Mouse (Mus musculus): ENCODE data around the gene Dnmt3b. TPM values are rescaled to one million over a fixed set of nuclear protein-coding genes. Genes with fewer than 3 reads are reported as not detected.
A peak's percentile ranks its signal among the peaks of the same experiment; 100 is the strongest.

Gene Dnmt3b
- total RNA-seq (2021) = 1 to 10 TPM; 1.5 to 1.7 TPM

DNA sequence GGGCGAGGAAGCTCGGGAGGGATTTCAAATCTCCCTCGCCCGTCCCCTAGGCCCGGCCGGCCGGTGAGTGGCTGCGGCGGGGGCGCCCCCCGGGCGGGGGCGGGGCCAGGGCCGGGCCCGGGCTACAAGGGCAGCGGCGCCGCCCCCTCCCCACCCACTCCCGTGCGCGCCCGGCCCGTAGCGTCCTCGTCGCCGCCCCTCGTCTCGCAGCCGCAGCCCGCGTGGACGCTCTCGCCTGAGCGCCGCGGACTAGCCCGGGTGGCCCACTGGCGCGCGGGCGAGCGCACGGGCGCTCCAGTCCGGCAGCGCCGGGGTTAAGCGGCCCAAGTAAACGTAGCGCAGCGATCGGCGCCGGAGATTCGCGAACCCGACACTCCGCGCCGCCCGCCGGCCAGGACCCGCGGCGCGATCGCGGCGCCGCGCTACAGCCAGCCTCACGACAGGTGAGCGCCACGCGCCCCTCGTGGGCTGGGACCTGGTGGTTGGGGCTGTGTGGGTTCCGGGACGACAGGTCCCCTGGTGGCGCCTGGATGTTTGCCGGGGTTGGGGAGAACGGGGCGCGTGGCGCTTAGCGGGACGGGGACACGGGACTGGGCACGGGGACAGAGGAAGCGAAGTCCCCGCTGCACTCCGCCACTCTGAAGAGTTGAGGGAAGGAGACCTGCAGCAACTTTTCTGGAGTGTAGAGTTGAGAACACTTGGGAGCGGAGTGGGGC is at the start of gene Dnmt3b:
Gene Dnmt3b, plus strand, starts transcription at position 153 of the 716 bp plus-strand sequence.
- intact Hi-C loops (cut with DNase I) = no loop called here
- DNase-seq (ENCODE audit: extremely low spot score in 1 of 2, low spot score in 2 of 2) = peak in 1 of 2 experiments; percentile 76

GRCm38 (mm10) chr2:153600021-153600666 is 49.1 kb upstream of the Dnmt3b start:
- DNase-seq (ENCODE audit: extremely low spot score in 1 of 2, low spot score in 2 of 2) = peak in 1 of 2 experiments; percentile 66
- intact Hi-C loops (cut with DNase I) = no loop called here

DNA sequence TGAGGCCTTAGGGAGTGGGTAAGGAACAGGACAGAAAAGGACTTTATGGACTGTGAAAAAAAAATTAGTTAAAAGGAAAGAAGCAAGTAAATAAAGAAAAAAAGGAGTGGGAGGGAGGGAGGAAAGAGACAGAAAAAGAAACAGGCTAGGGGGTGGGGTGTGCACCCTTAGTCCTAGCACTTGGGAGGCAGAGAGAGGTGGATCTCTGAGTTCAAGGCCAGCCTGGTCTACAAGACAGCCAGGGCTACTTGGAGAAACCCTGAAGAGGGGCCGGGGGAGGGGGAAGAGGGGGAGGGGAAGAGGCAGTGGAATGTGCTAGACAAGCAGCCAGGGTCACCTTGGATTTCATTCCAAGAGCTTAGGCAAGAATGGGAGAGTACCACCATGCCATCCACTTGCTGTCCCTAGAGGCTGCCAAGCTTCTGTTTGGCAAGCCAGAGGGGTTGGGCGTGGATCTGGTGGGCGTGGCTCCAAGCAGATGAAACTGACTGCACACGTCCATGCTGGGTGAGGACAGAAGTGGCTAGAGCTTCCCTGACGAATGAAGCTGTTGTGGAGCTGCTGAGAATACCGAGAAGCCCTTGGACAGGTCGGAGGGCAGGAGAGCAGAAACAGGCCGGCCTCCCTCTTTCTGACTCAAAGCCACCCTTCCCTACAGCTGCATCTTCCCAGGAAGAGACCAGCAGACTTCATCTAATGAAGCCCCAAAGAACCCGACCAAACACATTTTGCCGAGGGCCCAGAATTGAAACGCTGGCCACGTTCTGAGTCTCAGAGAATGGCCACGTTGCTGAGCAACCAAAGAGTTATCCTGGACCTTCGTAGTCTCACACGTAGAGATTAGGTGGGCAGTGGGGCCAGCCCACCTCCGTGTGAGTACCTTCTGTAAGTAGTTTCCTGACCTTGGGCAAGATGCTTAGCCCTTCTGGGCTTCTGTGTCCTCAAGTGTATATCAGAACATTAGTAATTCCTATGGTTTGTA is 48.3 kb upstream of the Dnmt3b start:
- intact Hi-C loops (cut with DNase I) = no loop called here
- DNase-seq (ENCODE audit: extremely low spot score in 1 of 2, low spot score in 2 of 2) = no peak

DNA sequence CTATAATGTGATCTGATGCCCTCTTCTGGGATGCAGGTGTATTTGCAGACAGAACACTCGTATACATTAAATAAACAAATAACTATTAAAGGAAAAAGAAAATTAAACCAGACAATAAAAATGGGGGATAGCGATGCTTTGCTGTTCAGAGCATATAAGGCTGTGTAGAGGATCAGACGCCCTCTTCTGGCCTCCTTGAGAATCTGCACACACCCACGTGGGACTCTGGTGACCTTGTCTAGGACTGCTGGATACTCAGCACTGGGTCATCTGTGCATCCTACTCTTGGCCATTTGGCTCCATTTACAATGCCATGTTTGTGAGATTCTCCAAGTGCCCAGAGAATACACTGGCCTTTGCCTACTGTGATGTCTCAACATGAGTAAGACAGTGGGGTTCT is 45.5 kb upstream of the Dnmt3b start:
- no peak for DNase-seq (ENCODE audit: extremely low spot score in 1 of 2, low spot score in 2 of 2)
- intact Hi-C loops (cut with DNase I) = no loop called here

DNA sequence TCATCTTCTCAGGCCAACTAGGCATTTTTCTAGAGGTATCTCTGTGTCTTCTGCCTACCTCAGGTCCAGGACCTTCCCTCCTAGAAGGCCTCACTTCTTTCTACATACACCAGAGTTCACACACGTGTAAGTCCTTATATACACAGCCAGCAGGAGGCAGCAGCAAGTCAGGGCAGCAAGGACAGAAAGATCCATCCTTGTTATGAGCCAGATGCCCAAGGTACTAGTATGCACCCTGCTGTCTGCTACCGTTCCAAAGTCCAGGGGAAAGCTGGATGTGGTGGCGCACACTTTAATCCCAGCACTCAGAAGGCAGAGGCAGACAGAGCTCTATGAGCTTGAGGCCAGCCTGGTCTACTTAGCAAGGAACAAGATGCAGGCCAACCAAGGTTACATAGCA is 42.8 kb upstream of the Dnmt3b start:
- intact Hi-C loops (cut with DNase I) = no loop called here
- no peak for DNase-seq (ENCODE audit: extremely low spot score in 1 of 2, low spot score in 2 of 2)

DNA sequence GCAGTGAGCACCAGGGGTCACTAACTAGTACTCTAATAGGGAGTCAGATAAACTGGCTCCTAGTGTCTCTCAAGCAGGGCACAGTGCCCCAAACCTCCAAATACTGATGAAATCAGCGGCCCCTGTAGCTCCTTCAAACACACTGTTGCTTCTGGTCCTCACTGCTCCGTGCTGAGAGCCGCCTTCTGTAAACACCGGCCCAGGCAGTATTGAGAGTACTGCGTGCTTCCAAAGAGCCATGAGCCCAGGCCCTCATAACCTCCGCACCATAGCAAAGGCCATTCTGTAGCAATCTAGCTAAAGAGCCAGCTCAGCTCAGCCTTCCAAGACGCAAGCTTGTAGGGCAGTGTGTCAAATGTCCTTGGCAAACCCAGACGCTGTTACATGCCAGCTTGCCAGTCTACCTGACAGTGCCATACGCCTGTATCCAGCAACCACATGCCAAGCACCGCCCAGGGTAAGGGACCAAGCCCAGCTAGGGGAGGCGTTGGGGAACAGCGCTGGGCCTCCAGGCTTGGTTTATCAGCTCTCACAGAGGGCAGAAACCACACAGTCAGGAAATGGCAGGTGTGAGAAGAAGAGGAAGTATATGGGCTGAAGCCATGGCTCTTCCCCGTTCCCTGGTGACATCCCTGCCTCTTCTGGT is 41.3 kb upstream of the Dnmt3b start:
- intact Hi-C loops (cut with DNase I) = no loop called here
- no peak for DNase-seq (ENCODE audit: extremely low spot score in 1 of 2, low spot score in 2 of 2)

GRCm38 (mm10) chr2:153609058-153609457 is 40.2 kb upstream of the Dnmt3b start:
- intact Hi-C loops (cut with DNase I) = no loop called here
- DNase-seq (ENCODE audit: extremely low spot score in 1 of 2, low spot score in 2 of 2) = no peak

DNA sequence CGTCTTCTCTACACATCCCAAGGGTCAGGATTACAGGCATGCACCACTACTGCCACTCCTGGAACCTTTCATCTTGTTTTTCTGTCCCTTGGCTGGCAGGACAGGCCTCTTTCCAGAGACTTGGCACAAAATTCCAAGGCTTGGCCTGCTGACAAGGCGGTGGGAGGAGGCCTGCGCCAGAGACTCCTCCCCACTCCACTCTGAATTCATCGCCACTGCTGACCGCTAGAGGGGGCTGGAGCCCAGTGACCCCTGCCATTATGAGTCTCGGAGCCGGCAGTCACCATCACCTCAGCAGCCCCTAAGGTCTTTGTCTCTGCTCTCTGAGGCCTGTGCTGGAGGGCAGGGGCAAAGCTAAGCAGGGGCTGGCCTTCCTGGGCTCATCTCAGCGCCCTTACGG is 39.7 kb upstream of the Dnmt3b start:
- DNase-seq (ENCODE audit: extremely low spot score in 1 of 2, low spot score in 2 of 2) = peak; percentile 86 to 89
- intact Hi-C loops (cut with DNase I) = no loop called here

DNA sequence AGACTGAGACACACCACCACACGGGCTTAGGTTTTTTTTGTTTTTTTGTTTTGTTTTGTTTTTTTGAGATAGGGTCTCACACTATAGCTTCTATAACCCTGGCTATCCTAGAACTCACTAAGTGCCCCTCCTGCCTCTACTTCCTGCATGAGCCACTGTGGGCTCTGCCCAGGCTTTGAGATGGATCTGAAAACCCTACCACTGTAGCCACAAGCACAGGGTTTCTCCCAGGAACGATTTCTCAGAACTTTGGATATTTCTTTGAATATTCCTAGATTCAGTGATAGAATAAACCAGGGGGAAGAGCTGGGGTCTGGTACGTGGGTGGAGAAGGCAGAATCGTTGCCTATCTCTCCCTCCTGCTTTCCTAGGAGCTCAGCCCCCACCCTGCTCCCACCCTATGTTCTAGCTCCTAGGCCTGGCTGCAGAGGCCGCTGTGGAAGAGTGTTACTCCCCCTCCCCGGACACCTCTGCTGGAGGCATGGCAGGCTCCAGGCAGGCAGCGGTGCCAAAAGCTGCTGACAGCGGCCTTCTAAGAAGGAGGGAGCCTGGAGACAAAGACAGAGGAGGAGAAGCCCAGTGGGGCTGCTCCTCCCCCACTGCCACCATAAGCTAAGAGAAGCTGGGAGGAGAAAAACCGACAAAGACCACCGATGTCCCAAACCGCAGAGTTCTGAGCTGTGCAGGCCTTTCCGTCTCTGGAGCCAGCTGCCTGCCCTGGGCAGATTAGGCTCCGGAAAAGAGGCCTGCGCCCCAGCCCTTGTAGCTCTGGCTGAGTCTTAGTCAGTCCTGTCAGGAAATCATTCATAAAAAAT is 38.6 kb upstream of the Dnmt3b start:
- no peak for DNase-seq (ENCODE audit: extremely low spot score in 1 of 2, low spot score in 2 of 2)
- intact Hi-C loops (cut with DNase I) = no loop called here

- DNase-seq (ENCODE audit: extremely low spot score in 1 of 2, low spot score in 2 of 2) = no peak
- intact Hi-C loops (cut with DNase I) = no loop called here
Measured at GRCm38 (mm10) chr2:153611241-153611630, 38.0 kb upstream of the Dnmt3b start.

DNA sequence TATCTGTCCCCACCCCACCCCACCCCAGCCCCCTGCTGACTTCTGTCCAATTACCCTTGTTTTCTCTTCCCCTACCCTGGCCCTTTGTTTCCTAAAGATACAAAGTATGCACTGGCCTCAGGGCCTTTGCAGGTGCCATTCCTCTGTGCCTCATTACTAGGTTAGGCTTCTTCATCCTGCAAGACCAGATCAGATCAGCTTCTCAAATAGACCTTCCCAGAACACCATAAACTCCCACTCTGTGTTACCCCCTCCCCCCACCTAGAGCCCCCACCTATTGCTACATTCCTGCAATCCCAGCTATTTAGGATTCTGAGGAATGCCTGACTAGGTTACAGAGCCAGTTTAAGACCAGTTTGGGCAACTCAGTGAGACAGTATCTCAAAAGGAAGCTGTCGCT is 37.5 kb upstream of the Dnmt3b start:
- intact Hi-C loops (cut with DNase I) = no loop called here

DNA sequence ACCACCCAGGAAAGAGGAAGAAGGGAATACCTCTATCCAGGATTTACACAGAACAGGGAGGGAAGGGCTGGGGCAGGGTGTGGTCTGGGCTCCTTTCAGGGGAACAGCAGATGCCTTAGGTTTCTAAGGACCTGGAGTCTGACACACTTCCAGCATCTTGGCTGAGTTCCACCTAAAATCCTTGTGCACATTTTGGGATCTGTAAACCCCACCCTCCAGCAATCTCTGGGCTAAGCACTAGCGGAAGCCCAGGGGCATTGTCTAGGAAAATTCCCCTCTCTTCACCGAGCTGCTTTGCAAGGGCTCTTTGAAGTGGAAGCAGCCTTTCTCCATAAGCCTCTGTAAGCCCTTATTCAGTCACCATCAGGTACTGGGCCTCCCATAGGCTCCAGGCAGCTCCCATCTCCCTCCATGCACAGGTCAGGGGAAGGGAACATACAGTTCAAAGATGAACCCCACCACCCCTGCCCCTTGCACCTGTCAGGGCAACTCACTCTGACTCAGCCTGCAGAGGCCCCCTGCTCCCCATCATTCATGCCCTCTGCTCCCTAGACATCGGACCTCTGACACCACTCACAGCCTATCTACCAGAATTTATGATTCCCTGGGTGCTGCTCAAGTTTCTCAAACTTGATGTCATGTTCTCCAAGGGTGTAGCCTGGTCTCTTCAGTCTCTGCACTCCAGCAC is 36.5 kb upstream of the Dnmt3b start:
- intact Hi-C loops (cut with DNase I) = no loop called here
- DNase-seq (ENCODE audit: extremely low spot score in 1 of 2, low spot score in 2 of 2) = no peak

More for the DNA sequence above, 37.5 kb upstream of the Dnmt3b start:
- DNase-seq (ENCODE audit: extremely low spot score in 1 of 2, low spot score in 2 of 2) = no peak

DNA sequence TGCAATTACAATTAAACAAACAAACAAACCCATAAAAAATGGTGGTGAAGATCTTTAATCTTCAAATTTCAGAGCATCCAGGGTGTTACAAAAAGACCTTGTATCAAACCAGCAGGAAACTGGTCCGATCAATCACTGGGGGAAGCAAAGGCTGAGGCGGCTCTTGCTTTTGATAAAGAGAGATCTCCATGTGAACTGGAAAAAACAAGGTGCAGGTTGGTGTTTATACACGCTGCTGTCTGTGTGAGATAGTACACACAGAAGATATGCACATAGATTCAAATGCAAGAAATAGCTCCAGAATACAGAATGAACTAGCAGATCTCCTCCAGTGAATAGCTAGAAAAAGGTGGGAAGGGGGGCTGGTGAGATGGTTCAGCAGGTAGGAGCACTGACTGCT is 32.4 kb upstream of the Dnmt3b start:
- intact Hi-C loops (cut with DNase I) = no loop called here
- DNase-seq (ENCODE audit: extremely low spot score in 1 of 2, low spot score in 2 of 2) = no peak

DNA sequence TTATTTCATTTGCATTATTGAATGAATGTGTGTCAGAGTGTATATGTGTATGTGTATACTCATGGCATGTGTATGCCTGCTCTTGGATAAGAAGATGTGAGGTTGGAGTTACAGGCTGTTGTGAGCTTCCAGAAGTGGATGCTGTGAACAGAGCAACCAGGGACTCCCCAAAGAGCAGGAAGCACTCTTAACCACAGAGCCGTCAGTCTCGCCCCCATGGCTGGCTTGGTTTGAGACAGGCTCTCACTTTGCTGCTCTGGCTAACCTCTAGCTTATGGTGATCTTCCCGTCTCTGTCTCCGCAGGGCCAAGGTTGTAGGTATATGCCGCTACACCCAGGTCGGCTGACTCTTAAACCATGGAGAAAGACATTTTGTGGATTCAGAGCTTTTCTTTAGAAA is 30.8 kb upstream of the Dnmt3b start:
- DNase-seq (ENCODE audit: extremely low spot score in 1 of 2, low spot score in 2 of 2) = no peak
- intact Hi-C loops (cut with DNase I) = no loop called here

- intact Hi-C loops (cut with DNase I) = no loop called here
- DNase-seq (ENCODE audit: extremely low spot score in 1 of 2, low spot score in 2 of 2) = no peak
Measured at GRCm38 (mm10) chr2:153618889-153619288, 30.4 kb upstream of the Dnmt3b start.

- intact Hi-C loops (cut with DNase I) = no loop called here
- DNase-seq (ENCODE audit: extremely low spot score in 1 of 2, low spot score in 2 of 2) = no peak
Measured at GRCm38 (mm10) chr2:153622449-153622848, 26.8 kb upstream of the Dnmt3b start.

DNA sequence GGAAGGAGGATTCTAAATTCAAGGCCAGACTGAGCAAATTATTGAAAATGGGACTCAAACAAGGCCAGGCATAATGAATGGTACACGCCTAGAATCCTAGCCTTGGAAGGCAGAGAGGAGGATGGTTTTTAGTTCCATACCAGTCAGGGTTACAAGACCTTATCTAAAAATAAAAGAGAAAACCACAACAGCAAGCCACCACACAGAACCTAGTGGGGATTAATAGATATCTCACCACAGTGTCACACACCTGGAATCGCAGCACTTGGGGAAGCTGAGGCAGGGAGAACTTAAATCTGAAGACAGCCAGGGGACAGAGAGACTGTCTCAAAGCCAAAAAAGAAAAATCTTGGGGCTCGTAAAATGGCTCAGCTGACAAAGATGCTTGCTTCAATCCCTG is 18.3 kb upstream of the Dnmt3b start:
- DNase-seq (ENCODE audit: extremely low spot score in 1 of 2, low spot score in 2 of 2) = no peak
- intact Hi-C loops (cut with DNase I) = no loop called here
